Mouse (Mus musculus) bone marrow macrophage, adult 2 months (primary cell): ENCODE data around the gene Fam136a.

Experiments used
- CTCF ChIP-seq: IDR thresholded peaks from 2 replicates; pipeline ENCODE4 v1.5.1; 2012; ENCODE audit warnings: low read depth, mild to moderate bottlenecking, low read length, moderate library complexity
- POLR2A ChIP-seq: IDR thresholded peaks from 2 replicates; pipeline ENCODE4 v1.6.1; 2012; ENCODE audit warnings: mild to moderate bottlenecking, low read depth, low read length, borderline replicate concordance

- TF ChIP-seq CTCF (no peak), POLR2A (no peak)
Measured at GRCm38 (mm10) chr6:86317066-86317465, 48.4 kb upstream of the Fam136a start.
